ENCODE assay signal across 21 mouse cellular contexts in genomic region chr1:69437042-69437441, GRCm38 (mm10).
DNase-seq lines count a peak whose midpoint lies in the region; ATAC-seq and TF ChIP-seq lines count a peak whose summit lies in the region.
"Had no signal": no experiment of that assay in that cellular context is flagged by ENCODE, and none has a peak within 500 bp of the region (broad histone marks: within the 10 kb centered on the region; RNA-seq: fewer than 3 reads in every experiment).

No protein-coding gene starts in this region.

- no peak for TF ChIP-seq EP300 in lung, postnatal 0 days (IDR thresholded peaks at IDR 0.05)
- TF ChIP-seq EP300 in liver, postnatal 0 days (IDR thresholded peaks at IDR 0.05; ENCODE audit: low read depth): no peak

- H3K4me1 ChIP-seq in lung, postnatal 0 days (ENCODE audit: insufficient read depth, low read depth, low read length): no peaks in the 10 kb centered on the region
- no peaks in the 10 kb centered on the region for H3K4me1 ChIP-seq in liver, postnatal 0 days (ENCODE audit: insufficient read depth)
- H3K4me1 ChIP-seq: forebrain, embryonic 13.5 days; hindbrain, embryonic 12.5 days had no signal

- no peak overlapping the region for H3K27ac ChIP-seq in lung, postnatal 0 days (ENCODE audit: low read length)
- H3K27ac ChIP-seq in liver, postnatal 0 days (ENCODE audit: low read depth): no peak overlapping the region
- H3K27ac ChIP-seq: forebrain, embryonic 13.5 days; gastrocnemius, adult 2 months; hindbrain, embryonic 12.5 days had no signal

- no peaks in the 10 kb centered on the region for H3K36me3 ChIP-seq in lung, postnatal 0 days (ENCODE audit: insufficient read depth, low read length)
- no peaks in the 10 kb centered on the region for H3K36me3 ChIP-seq in liver, postnatal 0 days (replicated peaks; ENCODE audit: insufficient read depth, low read length)
- H3K36me3 ChIP-seq: hindbrain, embryonic 12.5 days had no signal

- H3K27me3 ChIP-seq in lung, postnatal 0 days (replicated peaks; ENCODE audit: insufficient read depth, low read length): no peaks in the 10 kb centered on the region
- no peaks in the 10 kb centered on the region for H3K27me3 ChIP-seq in liver, postnatal 0 days (ENCODE audit: insufficient read depth, low read length)
- H3K27me3 ChIP-seq: CH12.LX; forebrain, embryonic 13.5 days; hindbrain, embryonic 12.5 days had no signal

- 88% methylated on average over 8 of the region's 8 CpGs for WGBS in lung, postnatal 0 days
- 84% methylated on average over 8 of the region's 8 CpGs for WGBS in liver, postnatal 0 days (ENCODE audit: insufficient replicate concordance)

- no peak overlapping the region for H3K4me2 ChIP-seq in lung, postnatal 0 days (replicated peaks; ENCODE audit: low read depth, low read length)
- H3K4me2 ChIP-seq in liver, postnatal 0 days (ENCODE audit: low read depth, low read length): no peak overlapping the region
- H3K4me2 ChIP-seq: forebrain, embryonic 13.5 days; heart, embryonic 11.5 days; hindbrain, embryonic 12.5 days had no signal

- peak; percentile 25 for DNase-seq in left cerebral cortex, adult 11 months (ENCODE audit: low spot score)
- no peak for DNase-seq in left cerebral cortex, postnatal 4 days
- peak; percentile 22 to 39 for DNase-seq in layer of hippocampus, postnatal 10 days (ENCODE audit: low spot score in 2 of 2)
- peak; percentile 33 for DNase-seq in right cerebral cortex, adult 18-20 months
- DNase-seq in telencephalon, adult 2 months (ENCODE audit: low read depth, low spot score): peak; percentile 81
- no peak for DNase-seq in lung, postnatal 0 days (ENCODE audit: low spot score)
- no peak for DNase-seq in liver, postnatal 0 days
- DNase-seq: adrenal gland, postnatal 14 days; cerebellum, adult 11-12 months; gastrocnemius, adult 2 months; heart, postnatal 10 days; kidney, adult 2 months; kidney, postnatal 25 days; liver; lung, postnatal 36 days; thymus, postnatal 14 days had no signal

- no peak for TF ChIP-seq CTCF in lung, postnatal 0 days (IDR thresholded peaks at IDR 0.05)
- no peak for TF ChIP-seq CTCF in liver, postnatal 0 days (IDR thresholded peaks at IDR 0.05; ENCODE audit: low read depth)

- H3K9me3 ChIP-seq in lung, postnatal 0 days (ENCODE audit: low read length): no peaks in the 10 kb centered on the region
- no peaks in the 10 kb centered on the region for H3K9me3 ChIP-seq in liver, postnatal 0 days (ENCODE audit: low read length)
- H3K9me3 ChIP-seq: forebrain, embryonic 13.5 days; hindbrain, embryonic 12.5 days had no signal

- no peak overlapping the region for H3K9ac ChIP-seq in lung, postnatal 0 days (replicated peaks; ENCODE audit: low read depth)
- H3K9ac ChIP-seq in liver, postnatal 0 days (replicated peaks): no peak overlapping the region
- H3K9ac ChIP-seq: forebrain, embryonic 13.5 days; hindbrain, embryonic 12.5 days had no signal

- H3K4me3 ChIP-seq in lung, postnatal 0 days (ENCODE audit: low read depth, low read length): no peak overlapping the region
- no peak overlapping the region for H3K4me3 ChIP-seq in liver, postnatal 0 days (ENCODE audit: low read depth, low read length)
- H3K4me3 ChIP-seq: forebrain, embryonic 13.5 days; gastrocnemius, adult 2 months; hindbrain, embryonic 12.5 days had no signal

- intact Hi-C loops in left cerebral cortex, postnatal 4 days (cut with DNase I): no loop called here

- ATAC-seq in lung, postnatal 0 days: no peak
- no peak for ATAC-seq in liver, postnatal 0 days
- no peak for ATAC-seq in megakaryocyte progenitor cell, adult 5-6 weeks (replicated peaks; ENCODE audit: poor library complexity)
- ATAC-seq: forebrain, embryonic 13.5 days had no signal

Comparison
In these comparisons a context has a peak if more than half of its experiments do, and no peak if none do; other contexts are left out.
1. DNase-seq: peak in left cerebral cortex, adult 11 months (single experiment), layer of hippocampus, postnatal 10 days (2 of 2), right cerebral cortex, adult 18-20 months (single experiment) and telencephalon, adult 2 months (single experiment); none in left cerebral cortex, postnatal 4 days (single experiment), lung, postnatal 0 days (single experiment) and liver, postnatal 0 days (single experiment).